Mouse (Mus musculus) embryo, embryonic 9.5 days (tissue): ENCODE measurements around the gene Dennd2a.

Source experiments
- DNase-seq: peaks from one replicate; pipeline ENCODE4 v3.0.0-alpha.2; 2017; ENCODE audit errors: extremely low spot score

The Dennd2a gene

GRCm38 (mm10) chr6:39557723-39558261, at the start of gene Dennd2a:
Gene Dennd2a, minus strand, starts transcription at chr6:39557867.
- DNase-seq: peak; percentile 94

GRCm38 (mm10) chr6:39607365-39607764, 49.7 kb upstream of the Dennd2a start:
- no peak for DNase-seq

- no peak for DNase-seq
These were observed 49.2 kb upstream of the Dennd2a start for GRCm38 (mm10) chr6:39606862-39607261.

- DNase-seq: no peak
These were observed 48.4 kb upstream of the Dennd2a start for GRCm38 (mm10) chr6:39606056-39606455.

GRCm38 (mm10) chr6:39604565-39604964, 46.9 kb upstream of the Dennd2a start:
- no peak for DNase-seq

- no peak for DNase-seq
These were observed 44.2 kb upstream of the Dennd2a start for GRCm38 (mm10) chr6:39601828-39602227.

- no peak for DNase-seq
These were observed 43.2 kb upstream of the Dennd2a start for GRCm38 (mm10) chr6:39600851-39601250.

GRCm38 (mm10) chr6:39592401-39593214, 34.9 kb upstream of the Dennd2a start, which contains the start of gene Ndufb2:
Gene Ndufb2, plus strand, starts transcription at chr6:39592574.
- peak; percentile 98 for DNase-seq

GRCm38 (mm10) chr6:39591481-39591880, 33.8 kb upstream of the Dennd2a start:
- no peak for DNase-seq

GRCm38 (mm10) chr6:39585517-39585916, 27.9 kb upstream of the Dennd2a start, which contains the start of gene Gm42420:
Gene Gm42420, plus strand, starts transcription at chr6:39585753.
- DNase-seq: no peak

- DNase-seq: no peak
These were observed 23.6 kb upstream of the Dennd2a start for GRCm38 (mm10) chr6:39581087-39581784.

GRCm38 (mm10) chr6:39580558-39580957, 22.9 kb upstream of the Dennd2a start:
- no peak for DNase-seq

GRCm38 (mm10) chr6:39579552-39579951, 21.9 kb upstream of the Dennd2a start:
- DNase-seq: no peak

GRCm38 (mm10) chr6:39574951-39575350, 17.3 kb upstream of the Dennd2a start:
- DNase-seq: no peak

- DNase-seq: no peak
These were observed 16.8 kb upstream of the Dennd2a start for GRCm38 (mm10) chr6:39574555-39574869.

GRCm38 (mm10) chr6:39573791-39574554, 16.3 kb upstream of the Dennd2a start, which contains the start of gene Adck2:
Gene Adck2, plus strand, starts transcription at chr6:39573873.
- peak; percentile 87 for DNase-seq

- no peak for DNase-seq
These were observed 12.8 kb upstream of the Dennd2a start for GRCm38 (mm10) chr6:39570426-39570825.

- peak; percentile 48 for DNase-seq
These were observed 9.9 kb upstream of the Dennd2a start for GRCm38 (mm10) chr6:39567528-39567927.

GRCm38 (mm10) chr6:39562166-39563015, 4.7 kb upstream of the Dennd2a start:
- DNase-seq: peak; percentile 84

GRCm38 (mm10) chr6:39559276-39559939, 1.7 kb upstream of the Dennd2a start:
- no peak for DNase-seq
